In the genomic region with DNA sequence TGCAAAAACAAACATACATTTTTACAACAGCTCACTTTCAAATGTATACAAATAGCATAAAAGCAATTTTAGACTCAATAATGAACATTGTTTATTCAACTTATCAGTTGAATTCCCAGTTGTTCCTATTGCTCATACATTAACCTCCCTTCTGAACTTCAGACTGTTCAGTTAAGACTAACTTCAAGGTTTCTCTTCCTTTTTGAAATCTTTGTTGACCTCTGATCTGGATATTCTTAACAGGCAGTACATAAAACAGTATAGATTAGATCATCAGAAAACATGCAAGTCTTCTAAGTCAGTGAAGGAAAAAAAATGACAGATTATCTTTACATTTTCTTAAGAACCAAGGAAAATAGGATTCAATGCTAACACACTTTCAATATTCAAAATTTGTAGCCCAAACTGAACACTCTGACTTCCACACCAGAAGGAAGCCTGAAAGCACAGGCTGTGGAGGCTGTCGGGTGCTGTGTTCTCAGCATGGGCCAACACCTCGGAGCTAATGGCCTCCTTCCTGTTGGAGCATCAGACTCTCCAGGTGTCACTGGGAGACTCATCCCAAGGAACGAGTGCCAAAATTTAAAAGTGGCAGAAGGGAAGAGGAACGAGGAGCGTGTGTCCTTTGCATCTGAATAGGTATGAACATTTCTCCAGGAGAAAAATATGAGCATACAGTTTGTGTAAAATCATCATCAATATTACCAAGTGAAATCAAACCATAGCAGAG, we compare ENCODE assay signal across 25 mouse cellular contexts. TPM values are rescaled to one million over a fixed set of nuclear protein-coding genes. Genes with fewer than 3 reads are reported as not detected.
A peak's percentile ranks its signal among the peaks of the same experiment; 100 is the strongest.
DNase-seq lines count a peak whose midpoint lies in the region; ATAC-seq lines count a peak whose summit lies in the region.
"Had no signal": no experiment of that assay in that cellular context is flagged by ENCODE, and none has a peak within 500 bp of the region (broad histone marks: within the 10 kb centered on the region; RNA-seq: fewer than 3 reads in every experiment).

No protein-coding gene starts in this region.

- no peak overlapping the region for H3K4me2 ChIP-seq in intestine, embryonic 16.5 days (ENCODE audit: low read depth, low read length)
- H3K4me2 ChIP-seq: heart, embryonic 15.5 days; hindbrain, embryonic 13.5 days; limb, embryonic 15.5 days; liver, embryonic 15.5 days; midbrain, embryonic 15.5 days; neural tube, embryonic 13.5 days had no signal

- WGBS in intestine, embryonic 16.5 days, result 71% methylated on average over 5 of the region's 5 CpGs

- no peak overlapping the region for H3K4me3 ChIP-seq in intestine, embryonic 16.5 days (ENCODE audit: low read length)
- H3K4me3 ChIP-seq: embryonic facial prominence, embryonic 10.5 days; heart, embryonic 15.5 days; hindbrain, embryonic 13.5 days; limb, embryonic 15.5 days; liver, embryonic 15.5 days; midbrain, embryonic 15.5 days; myocyte; neural tube, embryonic 13.5 days had no signal

- no peaks in the 10 kb centered on the region for H3K36me3 ChIP-seq in intestine, embryonic 16.5 days (ENCODE audit: control insufficient read depth, insufficient read depth, low read length)
- H3K36me3 ChIP-seq: embryonic facial prominence, embryonic 10.5 days; heart, embryonic 15.5 days; hindbrain, embryonic 13.5 days; limb, embryonic 15.5 days; liver, embryonic 15.5 days; midbrain, embryonic 15.5 days; neural tube, embryonic 13.5 days had no signal

- no peak overlapping the region for H3K9ac ChIP-seq in intestine, embryonic 16.5 days (ENCODE audit: low read depth, low read length)
- H3K9ac ChIP-seq: forebrain, postnatal 0 days; heart, embryonic 15.5 days; hindbrain, embryonic 13.5 days; limb, embryonic 15.5 days; liver, embryonic 15.5 days; midbrain, embryonic 15.5 days; neural tube, embryonic 13.5 days had no signal

- H3K27ac ChIP-seq in intestine, embryonic 16.5 days (ENCODE audit: low read length), result no peak overlapping the region
- H3K27ac ChIP-seq: embryonic facial prominence, embryonic 10.5 days; heart, embryonic 15.5 days; hindbrain, embryonic 13.5 days; limb, embryonic 15.5 days; liver, embryonic 15.5 days; macrophage; midbrain, embryonic 15.5 days; neural tube, embryonic 13.5 days had no signal

- ATAC-seq in cerebellum, adult (ENCODE audit: insufficient number of reproducible peaks, low FRiP score, low TSS enrichment), result peak; percentile 98
- peak; percentile 82 for ATAC-seq in intestine, embryonic 16.5 days
- ATAC-seq: forebrain, postnatal 0 days; midbrain, embryonic 15.5 days had no signal

- no peak for DNase-seq in cerebellum, postnatal 4 days (ENCODE audit: low spot score in 2 of 2)
- peak; percentile 81 for DNase-seq in cerebellum, adult 11 months
- DNase-seq in cerebellum, adult 9-11 months, result peak; percentile 92
- no peak for DNase-seq in adrenal gland, adult 18-20 months (ENCODE audit: low spot score in 2 of 2)
- no peak for DNase-seq in left cerebral cortex, postnatal 36 days (ENCODE audit: low spot score in 2 of 2)
- DNase-seq: adrenal gland, postnatal 14 days; forebrain, postnatal 0 days; heart, postnatal 36 days; kidney, adult 8-10 months; kidney, postnatal 10 days; layer of hippocampus, postnatal 36 days; retina, postnatal 1 day; thymus, postnatal 14 days had no signal

- H3K9me3 ChIP-seq in intestine, embryonic 16.5 days (ENCODE audit: control insufficient read depth, low read length), result no peaks in the 10 kb centered on the region
- H3K9me3 ChIP-seq: embryonic facial prominence, embryonic 10.5 days; heart, embryonic 15.5 days; hindbrain, embryonic 13.5 days; limb, embryonic 15.5 days; liver, embryonic 15.5 days; midbrain, embryonic 15.5 days; neural tube, embryonic 13.5 days had no signal

- intact Hi-C loops in left cerebral cortex, postnatal 36 days (cut with DNase I), result no loop called here

- H3K4me1 ChIP-seq in intestine, embryonic 16.5 days (ENCODE audit: control insufficient read depth, insufficient read depth, low read length), result no peaks in the 10 kb centered on the region
- H3K4me1 ChIP-seq: embryonic facial prominence, embryonic 10.5 days; heart, embryonic 15.5 days; hindbrain, embryonic 13.5 days; liver, embryonic 15.5 days; midbrain, embryonic 15.5 days had no signal

- H3K27me3 ChIP-seq in intestine, embryonic 16.5 days (replicated peaks; ENCODE audit: control insufficient read depth, insufficient read depth, low read length), result no peaks in the 10 kb centered on the region
- H3K27me3 ChIP-seq: heart, embryonic 15.5 days; hindbrain, embryonic 13.5 days; limb, embryonic 15.5 days; liver, embryonic 15.5 days; midbrain, embryonic 15.5 days; neural tube, embryonic 13.5 days had no signal

RNA-seq across cellular contexts. Expression of gene Gria2, which starts 33.0 kb away (rescaled TPM):
- 0.95 and 1.4 TPM in 2 replicates for polyA plus RNA-seq in intestine, embryonic 16.5 days (2015; fragmentation: Nextera tagmentation; extraction: Ambion mirVana)
- total RNA-seq in adrenal gland, adult 18-20 months (2021), result 10 to 100 TPM in 1 of 2 experiments, 1 to 10 TPM in 1; 9.2 to 12.9 TPM
- total RNA-seq in left cerebral cortex, postnatal 36 days (2021), result 100 to 1,000 TPM; 440 to 563 TPM
- total RNA-seq: common myeloid progenitor, adult 5-6 weeks had no signal
- polyA plus RNA-seq: macrophage, myocyte had no signal

Comparison
In these comparisons a context has a peak if more than half of its experiments do, and no peak if none do; other contexts are left out.
1. DNase-seq: peak in cerebellum, adult 11 months (single experiment) and cerebellum, adult 9-11 months (single experiment); none in cerebellum, postnatal 4 days (0 of 2), adrenal gland, adult 18-20 months (0 of 2) and left cerebral cortex, postnatal 36 days (0 of 2).
2. RNA of gene Gria2, which starts 33.0 kb away (total RNA-seq): 440 to 563 TPM in left cerebral cortex, postnatal 36 days; 9.2 to 12.9 TPM in adrenal gland, adult 18-20 months; every median in the first group is over 10 times any median in the second.